In genomic region chr5:64093349-64093871, GRCm38 (mm10) we compare ENCODE assay signal across 8 mouse cellular contexts. TPM values are rescaled to one million over a fixed set of nuclear protein-coding genes. Genes with fewer than 3 reads are reported as not detected.
DNase-seq lines count a peak whose midpoint lies in the region; ATAC-seq and TF ChIP-seq lines count a peak whose summit lies in the region.

No protein-coding gene starts in this region.

- no peaks in the 10 kb centered on the region for H3K9me3 ChIP-seq in embryonic facial prominence, embryonic 11.5 days (replicated peaks; ENCODE audit: control insufficient read depth, low read length)
- no peaks in the 10 kb centered on the region; the same call in 1 of the 2 replicates for H3K9me3 ChIP-seq in heart, embryonic 12.5 days (replicated peaks)
- H3K9me3 ChIP-seq in kidney, postnatal 0 days (replicated peaks; ENCODE audit: low read length) = no peaks in the 10 kb centered on the region

- H3K36me3 ChIP-seq in embryonic facial prominence, embryonic 11.5 days (replicated peaks; ENCODE audit: control insufficient read depth, insufficient read depth, low read depth, low read length) = no peaks in the 10 kb centered on the region
- peaks cover 16% of the 10 kb centered on the region for H3K36me3 ChIP-seq in heart, embryonic 12.5 days
- H3K36me3 ChIP-seq in kidney, postnatal 0 days (ENCODE audit: insufficient read depth, low read length) = peaks cover 6% of the 10 kb centered on the region; the same call in 1 of the 2 replicates

- ATAC-seq in embryonic facial prominence, embryonic 11.5 days (replicated peaks; ENCODE audit: insufficient number of reproducible peaks, low FRiP score, low TSS enrichment, low read depth) = peak; percentile 22; the same call in 1 of the 2 replicates
- peak; percentile 36; the same call in 1 of the 2 replicates for ATAC-seq in heart, embryonic 12.5 days (ENCODE audit: insufficient number of reproducible peaks, low FRiP score)
- 0 out of 2 replicates have a peak, but pooled peaks have one; percentile 9 for ATAC-seq in kidney, postnatal 0 days (replicated peaks; ENCODE audit: low FRiP score, low read depth)

- no peaks in the 10 kb centered on the region for H3K27me3 ChIP-seq in embryonic facial prominence, embryonic 11.5 days (ENCODE audit: control insufficient read depth, insufficient read depth, low read length)
- H3K27me3 ChIP-seq in heart, embryonic 12.5 days (replicated peaks) = no peaks in the 10 kb centered on the region
- H3K27me3 ChIP-seq in kidney, postnatal 0 days (ENCODE audit: insufficient read depth, low read length) = no peaks in the 10 kb centered on the region

- TF ChIP-seq CTCF in kidney, postnatal 0 days (IDR thresholded peaks at IDR 0.05; ENCODE audit: low read depth) = no peak

- peak overlapping the region; percentile 79 for H3K9ac ChIP-seq in embryonic facial prominence, embryonic 11.5 days (replicated peaks; ENCODE audit: low read length)
- H3K9ac ChIP-seq in heart, embryonic 12.5 days = peak overlapping the region; percentile 94
- H3K9ac ChIP-seq in kidney, postnatal 0 days (ENCODE audit: low read depth, low read length) = peak overlapping the region; percentile 70

- H3K4me3 ChIP-seq in embryonic facial prominence, embryonic 11.5 days (ENCODE audit: low read depth, low read length) = peak overlapping the region; percentile 68
- peak overlapping the region; percentile 95 for H3K4me3 ChIP-seq in heart, embryonic 12.5 days
- H3K4me3 ChIP-seq in kidney, postnatal 0 days (replicated peaks; ENCODE audit: low read depth, low read length) = peak overlapping the region; percentile 61

- no peaks in the 10 kb centered on the region for H3K4me1 ChIP-seq in embryonic facial prominence, embryonic 11.5 days (ENCODE audit: control insufficient read depth, insufficient read depth, low read length)
- peaks cover 20% of the 10 kb centered on the region for H3K4me1 ChIP-seq in heart, embryonic 12.5 days (replicated peaks)
- H3K4me1 ChIP-seq in kidney, postnatal 0 days (replicated peaks; ENCODE audit: insufficient read depth, low read length) = peaks cover 3% of the 10 kb centered on the region; the same call in 1 of the 2 replicates

- peak; percentile 28 for DNase-seq in urinary bladder, postnatal 25 days (ENCODE audit: low spot score)
- DNase-seq in urinary bladder, adult 2 months (ENCODE audit: low spot score) = no peak
- DNase-seq in embryonic facial prominence, embryonic 11.5 days (ENCODE audit: low spot score) = peak; percentile 10
- DNase-seq in kidney, postnatal 0 days (ENCODE audit: low spot score) = peak; percentile 69
- peak; percentile 32 for DNase-seq in lung, postnatal 25 days (ENCODE audit: low spot score)
- peak; percentile 46 for DNase-seq in testis, postnatal 10 days (ENCODE audit: low spot score)
- no peak for DNase-seq in right cerebral cortex, postnatal 14 days

- H3K4me2 ChIP-seq in embryonic facial prominence, embryonic 11.5 days (ENCODE audit: low read depth, low read length) = peak overlapping the region; percentile 89
- H3K4me2 ChIP-seq in heart, embryonic 12.5 days = peak overlapping the region; percentile 88
- peak overlapping the region; percentile 83 for H3K4me2 ChIP-seq in kidney, postnatal 0 days (ENCODE audit: low read length)

- WGBS in embryonic facial prominence, embryonic 11.5 days = 2% methylated on average over 15 of the region's 15 CpGs
- WGBS in heart, embryonic 12.5 days = 2% methylated on average over 15 of the region's 15 CpGs
- 1% methylated on average over 15 of the region's 15 CpGs for WGBS in kidney, postnatal 0 days

- no peak overlapping the region for H3K27ac ChIP-seq in embryonic facial prominence, embryonic 11.5 days (replicated peaks; ENCODE audit: low read depth, low read length)
- peak overlapping the region; percentile 67 for H3K27ac ChIP-seq in heart, embryonic 12.5 days (ENCODE audit: poor library complexity, severe bottlenecking)
- peak overlapping the region; percentile 81 for H3K27ac ChIP-seq in kidney, postnatal 0 days

RNA-seq across cellular contexts. Expression of gene Pgm2, which starts 0.7 kb away (rescaled TPM):
- polyA plus RNA-seq in urinary bladder, adult 2 months (2012; rRNA removed) = 33.6 and 35.8 TPM in 2 replicates
- 35.2 and 35.6 TPM in 2 replicates for polyA plus RNA-seq in embryonic facial prominence, embryonic 11.5 days (2014; fragmentation: Nextera tagmentation; extraction: Ambion mirVana)
- 20.7 and 21.0 TPM in 2 replicates for polyA plus RNA-seq in heart, embryonic 12.5 days (2016; fragmentation: Nextera tagmentation; extraction: Ambion mirVana)
- polyA plus RNA-seq in kidney, postnatal 0 days (2015; fragmentation: Nextera tagmentation; extraction: Ambion mirVana) = 36.0 and 39.7 TPM in 2 replicates

Comparison
In these comparisons a context has a peak if more than half of its experiments do, and no peak if none do; other contexts are left out.
1. DNase-seq: peak in urinary bladder, postnatal 25 days (single experiment), embryonic facial prominence, embryonic 11.5 days (single experiment), kidney, postnatal 0 days (single experiment), lung, postnatal 25 days (single experiment) and testis, postnatal 10 days (single experiment); none in urinary bladder, adult 2 months (single experiment) and right cerebral cortex, postnatal 14 days (single experiment).
2. Peak in every context shown above with its lines, with median percentiles within 50 percentile points of each other: ATAC-seq, H3K4me2 ChIP-seq, H3K4me3 ChIP-seq and H3K9ac ChIP-seq.